Mouse (Mus musculus) induced T-regulatory cell, adult 2 months (primary cell): ENCODE data around the gene Tpx2.
A peak's percentile ranks its signal among the peaks of the same experiment; 100 is the strongest.

Experiments
- DNase-seq: peaks from one replicate; pipeline ENCODE4 v3.0.0-alpha.2; 2012; ENCODE audit warnings: low read depth

The Tpx2 gene

DNA sequence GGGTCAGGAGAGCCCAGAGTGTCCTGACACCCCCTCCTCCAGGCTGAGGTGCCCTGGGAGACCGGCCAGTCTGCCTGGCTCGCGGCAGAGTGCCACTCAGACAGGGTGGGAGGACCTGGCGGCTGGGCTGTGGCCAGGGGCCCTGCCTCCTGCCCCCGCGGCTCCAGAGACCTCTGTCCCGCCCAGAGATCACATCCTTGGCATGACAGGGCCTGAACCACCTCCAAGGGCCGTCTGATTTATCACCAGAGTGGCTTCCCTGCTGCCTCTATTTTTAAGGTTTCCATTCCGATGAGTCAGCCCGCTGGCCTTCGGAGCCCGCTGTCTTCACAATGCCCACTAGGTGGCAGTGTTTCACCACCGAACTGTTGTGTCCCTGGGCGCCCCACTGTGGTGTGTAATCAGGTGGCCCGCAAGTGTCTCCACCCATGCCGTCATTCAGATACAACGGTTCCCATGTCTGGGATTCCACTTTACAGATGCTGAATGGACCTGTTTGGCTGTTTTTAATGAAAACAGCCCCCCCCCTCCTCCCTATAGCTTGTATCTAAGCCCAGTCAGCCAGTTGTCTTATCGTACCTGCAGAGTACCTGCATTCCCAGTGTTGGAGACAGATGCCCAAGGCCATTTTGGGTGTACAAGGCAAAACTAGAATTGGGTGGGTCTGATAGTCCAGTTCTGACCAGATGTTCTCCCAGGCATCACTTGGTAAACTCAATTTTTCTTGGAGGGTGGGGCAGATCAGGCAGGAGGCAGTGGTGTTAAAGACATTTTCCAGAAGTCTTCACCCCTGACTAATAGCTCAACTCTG lies 66.8 kb downstream of the Tpx2 start:
- DNase-seq: peak; percentile 90

DNA sequence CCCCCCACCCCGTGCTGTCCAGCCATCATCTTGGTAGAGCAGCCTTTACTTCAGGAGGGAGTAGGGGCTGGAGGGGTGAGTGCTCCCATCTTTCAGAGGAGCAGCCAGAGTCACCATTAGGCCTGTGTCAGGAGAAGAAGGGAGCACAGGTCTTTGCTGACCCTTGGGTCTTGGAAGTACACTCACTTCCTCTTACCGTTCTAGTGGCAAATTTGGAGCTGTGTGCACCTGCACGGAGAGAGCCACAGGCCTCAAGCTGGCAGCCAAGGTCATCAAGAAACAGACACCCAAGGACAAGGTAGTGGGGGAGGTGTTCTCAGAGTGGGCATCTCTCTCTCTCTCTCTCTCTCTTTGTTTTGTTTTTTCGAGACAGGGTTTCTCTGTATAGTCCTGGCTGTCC lies 67.7 kb downstream of the Tpx2 start:
- DNase-seq: no peak

DNA sequence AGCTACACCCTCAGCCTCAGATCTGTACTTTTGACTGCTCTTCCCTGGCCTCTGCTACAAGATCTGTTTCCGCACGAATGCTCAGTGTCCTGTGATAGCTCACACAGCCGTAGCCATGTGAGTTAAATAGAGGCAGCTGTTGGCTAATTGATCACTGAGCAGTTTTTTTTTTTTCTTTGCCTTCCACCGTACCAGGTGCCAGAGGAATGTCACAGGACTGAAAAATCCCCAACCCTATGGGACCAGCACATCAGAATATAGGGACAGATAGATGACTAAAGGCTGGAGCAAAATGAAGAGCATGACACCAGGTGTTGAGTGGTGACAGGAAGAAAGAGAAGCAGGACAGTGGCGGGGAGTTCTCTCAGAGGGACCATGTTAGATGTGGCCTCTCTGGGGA lies 68.3 kb downstream of the Tpx2 start:
- DNase-seq: no peak

DNA sequence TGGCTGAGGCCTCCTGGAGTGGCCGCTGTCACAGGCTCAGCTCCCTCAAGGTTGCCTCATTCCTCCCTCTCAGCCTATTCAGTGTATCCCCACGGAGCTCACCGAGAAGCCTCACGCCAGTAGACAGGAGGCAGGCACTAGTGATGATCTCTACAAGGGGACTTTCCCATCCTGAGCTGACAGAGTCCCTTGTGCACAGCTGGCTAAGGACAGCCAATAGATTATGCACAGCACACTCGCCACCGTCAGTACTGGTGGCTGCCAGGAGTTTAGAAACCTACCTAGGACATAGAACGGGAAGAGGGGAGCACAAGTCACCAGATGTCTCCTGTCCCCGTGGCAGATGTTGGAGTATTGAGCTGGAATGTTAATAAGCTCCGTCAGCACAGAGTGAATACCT lies 69.9 kb downstream of the Tpx2 start:
- DNase-seq: no peak

DNA sequence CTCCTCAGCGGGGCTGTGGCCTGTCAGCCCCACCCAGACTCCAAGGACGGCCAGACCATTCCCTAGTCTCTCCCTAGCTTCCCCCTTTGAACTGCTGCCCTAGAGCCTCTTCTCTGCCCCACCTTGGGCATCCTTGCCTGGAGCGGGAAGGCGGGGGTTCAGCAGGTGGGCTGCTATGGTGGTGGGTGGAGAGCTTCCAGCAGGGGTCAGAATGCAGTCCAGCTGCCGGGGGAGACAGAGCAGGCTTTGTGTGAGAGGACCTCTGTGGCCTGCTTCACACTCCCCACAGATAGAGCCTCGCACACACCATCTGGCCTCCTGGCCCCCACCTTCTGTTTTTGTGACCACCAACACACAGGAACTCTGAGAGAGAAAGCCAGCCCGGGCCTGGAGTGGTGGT lies 74.6 kb downstream of the Tpx2 start:
- DNase-seq: no peak

DNA sequence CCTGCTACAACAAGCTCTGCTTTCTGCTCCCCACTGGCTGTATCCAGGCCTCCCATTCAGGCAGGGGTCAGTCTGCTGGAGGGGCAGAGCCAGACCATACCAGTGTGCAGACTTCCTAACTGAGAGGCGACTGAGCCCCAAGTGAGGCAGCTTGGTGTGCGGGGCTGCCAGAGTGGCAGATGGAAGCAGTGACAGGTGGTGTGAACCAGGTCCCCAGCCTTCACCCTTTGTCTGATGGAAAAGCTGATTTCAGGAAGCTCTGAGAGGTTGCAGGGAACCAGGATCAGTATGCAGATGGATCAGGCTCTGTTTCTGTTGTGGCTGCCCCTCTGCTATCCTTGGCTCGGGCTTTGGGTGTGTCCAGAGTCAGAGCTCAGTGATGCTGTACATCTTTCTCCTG lies 75.9 kb downstream of the Tpx2 start:
- no peak for DNase-seq

DNA sequence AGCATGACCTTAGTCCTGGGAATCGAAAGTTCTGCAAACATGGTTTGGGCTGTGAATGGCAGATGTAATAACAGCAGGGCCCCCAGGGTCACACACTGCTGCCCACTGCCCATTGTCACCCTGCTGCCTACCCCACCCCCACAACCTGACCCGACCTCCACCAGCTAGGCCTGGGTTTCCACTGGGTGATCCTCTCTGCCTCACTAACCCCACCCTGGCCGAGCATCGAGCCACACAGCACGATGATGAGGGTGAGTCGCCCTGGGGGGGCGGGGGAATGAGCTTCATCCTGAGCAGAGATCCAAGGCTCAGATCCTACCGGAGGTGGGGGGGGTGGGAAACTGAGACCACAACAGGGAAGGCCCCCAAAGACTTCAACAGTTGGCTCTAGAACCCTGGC lies 76.4 kb downstream of the Tpx2 start:
- DNase-seq: no peak

DNA sequence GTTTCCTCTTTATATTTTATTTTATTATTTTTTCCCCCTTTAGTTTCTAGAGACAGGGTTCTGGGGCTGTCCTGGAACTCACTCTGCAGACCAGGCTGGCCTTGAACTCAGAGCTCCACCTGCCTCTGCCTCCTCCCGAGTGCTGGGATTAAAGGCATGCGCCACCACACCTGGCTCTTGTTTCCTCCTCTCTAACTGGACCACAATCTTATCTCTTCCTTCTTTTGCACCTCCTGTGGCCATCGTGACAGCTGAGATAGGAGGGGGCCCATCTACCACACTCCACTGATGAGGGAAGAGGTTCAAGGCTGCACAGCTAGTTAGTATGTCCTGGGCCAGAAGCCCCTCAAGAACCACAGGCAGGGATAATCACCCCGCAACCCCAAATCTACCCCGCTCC lies 76.8 kb downstream of the Tpx2 start:
- DNase-seq: no peak

DNA sequence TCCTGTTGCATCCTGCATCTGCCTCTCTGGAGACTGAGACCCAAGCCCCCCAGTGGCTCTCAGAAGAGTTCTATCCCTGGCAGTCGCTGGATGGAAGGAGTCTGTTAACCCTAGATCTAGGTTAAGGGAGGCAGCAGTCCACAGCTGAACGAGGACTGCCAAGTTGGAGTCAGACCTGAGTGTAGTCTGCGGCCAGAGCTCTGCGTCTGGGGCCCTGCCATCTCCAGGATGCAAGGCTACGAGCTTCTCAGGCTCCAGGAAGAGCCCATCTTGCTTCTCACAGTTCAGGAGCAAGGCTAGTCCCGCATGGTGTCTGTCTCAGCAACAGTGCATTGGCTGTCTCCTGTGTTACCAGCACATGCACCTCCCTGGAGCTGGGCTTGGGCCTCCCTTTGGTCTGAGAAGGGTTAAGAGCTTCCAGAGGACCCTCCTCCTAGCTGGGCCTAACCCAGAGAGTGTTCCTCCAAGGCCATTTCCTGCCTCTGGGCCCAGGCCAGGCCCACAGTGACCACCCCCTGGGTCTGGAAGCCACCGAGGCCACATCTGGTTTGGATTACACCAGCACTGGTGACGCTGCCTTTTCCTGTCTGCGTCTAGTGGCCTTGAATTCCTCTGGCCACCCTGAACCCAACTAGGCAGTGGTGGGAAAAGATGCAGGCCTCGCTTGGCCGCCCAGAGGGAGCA lies 77.6 kb downstream of the Tpx2 start:
- no peak for DNase-seq

DNA sequence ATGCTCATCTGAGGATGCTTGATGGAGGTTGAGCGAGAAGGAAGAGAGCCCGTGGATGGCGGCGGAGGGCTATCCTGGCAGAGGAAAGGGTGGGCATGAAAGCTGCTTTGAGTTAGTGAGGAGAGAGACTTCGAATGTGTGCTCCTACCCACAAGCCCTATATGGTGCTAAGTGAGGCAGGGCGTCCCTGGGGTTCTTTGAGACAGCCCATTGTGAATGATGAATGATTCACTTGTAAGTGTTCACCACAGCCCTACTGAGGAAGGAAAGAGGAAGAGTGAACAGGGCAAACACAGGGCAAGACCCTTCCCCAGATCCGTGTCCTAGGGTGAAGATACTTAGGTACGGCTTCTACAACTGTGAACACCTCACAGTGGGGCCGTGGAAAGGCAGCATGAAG lies 79.1 kb downstream of the Tpx2 start:
- DNase-seq: no peak

DNA sequence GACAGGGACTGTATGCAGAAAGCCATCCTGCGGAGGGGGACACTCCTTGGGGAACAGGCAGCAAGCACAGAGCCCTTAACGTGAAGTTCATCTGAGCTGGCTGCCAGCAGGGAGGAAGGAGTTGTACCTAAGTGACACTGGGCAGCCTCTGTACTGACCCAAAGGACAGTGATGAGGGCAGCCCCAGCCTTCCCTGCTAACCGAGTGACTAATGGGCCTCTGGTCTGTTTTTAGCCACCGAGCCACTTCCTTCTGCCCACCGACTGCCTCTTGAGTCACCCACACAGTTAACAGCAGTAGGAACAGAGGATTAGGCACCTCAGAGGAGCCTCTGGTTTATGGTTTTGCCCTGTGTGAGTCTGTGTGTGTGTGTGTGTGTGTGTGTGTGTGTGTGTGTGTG lies 79.6 kb downstream of the Tpx2 start:
- no peak for DNase-seq

DNA sequence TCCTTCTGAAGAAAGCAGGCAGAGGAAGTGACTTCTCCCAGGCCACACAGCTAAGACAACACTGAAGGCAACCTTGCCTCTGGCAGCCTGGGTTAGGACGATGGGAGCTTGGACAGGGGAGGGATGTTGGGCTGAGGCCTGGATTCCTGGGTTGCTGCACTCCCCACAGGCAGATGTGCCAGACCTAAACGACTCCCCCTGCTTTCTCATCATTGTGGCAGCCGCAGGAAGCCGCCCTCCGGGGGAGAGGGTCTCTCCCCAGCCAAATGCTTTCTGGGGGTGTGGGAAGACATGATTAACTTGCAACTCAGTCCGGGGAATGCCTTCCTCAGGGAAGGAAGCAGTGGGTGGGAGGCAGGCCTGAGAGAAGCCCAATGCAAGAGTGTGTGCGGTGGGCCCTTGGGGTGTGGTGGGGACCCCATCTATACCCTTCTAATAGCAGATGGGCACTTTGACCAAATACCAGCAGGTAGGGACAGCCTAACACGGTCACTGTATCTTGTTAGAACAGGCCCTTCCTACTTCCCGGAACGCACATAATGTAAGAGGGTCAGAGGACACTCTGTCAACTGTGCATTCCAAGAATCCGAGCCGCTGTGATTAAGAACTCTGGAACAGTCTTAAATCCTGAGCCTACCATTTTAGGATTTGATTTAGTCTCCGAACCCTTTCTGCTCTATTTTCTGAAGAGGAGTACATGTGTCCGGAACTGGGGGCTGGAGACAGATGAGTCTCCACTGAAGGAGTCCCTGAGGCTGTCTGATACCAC lies 80.6 kb downstream of the Tpx2 start:
- no peak for DNase-seq

DNA sequence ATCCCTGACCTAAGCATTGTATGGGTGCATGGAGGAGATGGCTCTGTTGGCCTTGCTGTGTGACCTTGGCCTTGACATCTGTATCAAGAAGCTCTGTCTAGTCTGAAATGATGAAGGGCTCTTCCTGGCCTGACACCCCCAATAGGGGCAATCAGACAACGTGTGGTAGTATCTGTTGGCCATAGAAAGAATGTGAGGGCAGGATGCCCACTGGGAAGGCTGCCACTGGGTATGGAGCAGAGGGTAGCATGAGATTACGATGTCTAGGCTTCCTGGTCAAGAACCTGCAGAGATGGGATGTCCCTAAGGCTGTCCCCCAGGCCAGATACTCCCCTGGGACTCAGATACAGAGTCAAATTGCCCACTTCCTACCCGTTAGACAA lies 81.2 kb downstream of the Tpx2 start:
- DNase-seq: no peak

DNA sequence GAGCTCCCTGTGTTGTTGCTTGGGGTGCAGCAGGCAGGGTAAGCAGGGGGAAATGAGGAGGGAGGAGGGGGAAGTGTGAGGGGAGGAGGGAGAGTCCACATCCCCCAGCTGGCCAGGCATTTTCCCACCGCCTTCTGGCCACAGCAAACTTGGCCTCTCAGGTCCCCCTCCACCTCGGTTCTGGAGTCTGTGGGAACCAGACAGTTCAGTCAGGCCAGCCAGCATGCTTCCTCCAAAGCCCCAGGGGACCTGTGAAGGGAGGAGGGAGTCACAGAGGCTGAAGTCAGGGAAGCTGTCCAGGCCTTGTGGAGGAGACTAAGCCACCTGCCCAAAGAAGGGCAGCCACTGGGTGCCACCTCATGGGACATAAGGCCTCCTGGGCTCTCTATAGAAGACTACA lies 82.5 kb downstream of the Tpx2 start:
- no peak for DNase-seq

DNA sequence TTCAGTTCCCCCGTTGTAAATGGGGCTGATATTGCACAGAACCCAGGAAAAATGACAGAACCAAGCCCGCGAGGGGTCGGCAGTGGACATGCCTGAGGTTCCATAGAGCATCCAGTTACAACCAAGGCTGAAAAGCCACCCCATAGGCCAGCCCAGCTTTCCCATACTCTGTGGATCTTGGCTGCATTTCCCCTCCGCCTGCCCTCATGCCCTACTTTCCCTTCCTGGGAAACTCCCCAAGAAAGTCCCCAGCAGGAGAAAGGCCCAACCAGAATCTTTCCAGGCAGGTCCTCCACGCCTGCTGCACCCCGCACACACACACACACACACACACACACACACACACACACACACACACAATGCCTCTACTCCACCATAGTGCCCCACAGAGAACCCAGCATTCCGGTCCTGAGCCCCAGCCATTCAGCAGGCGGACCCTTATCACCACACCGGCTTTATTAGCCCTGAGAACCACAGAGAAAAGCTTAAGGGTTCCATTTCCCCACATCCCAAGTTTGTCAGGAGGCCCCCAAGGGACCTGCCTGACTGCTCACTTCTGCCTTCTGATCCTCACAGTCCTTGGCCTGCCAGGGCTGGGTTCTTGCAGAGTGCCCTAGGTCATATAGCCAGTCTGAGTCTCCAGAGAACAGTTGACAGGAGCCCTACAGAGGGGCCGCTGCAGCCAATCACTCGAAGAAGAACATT lies 83.8 kb downstream of the Tpx2 start:
- DNase-seq: no peak

DNA sequence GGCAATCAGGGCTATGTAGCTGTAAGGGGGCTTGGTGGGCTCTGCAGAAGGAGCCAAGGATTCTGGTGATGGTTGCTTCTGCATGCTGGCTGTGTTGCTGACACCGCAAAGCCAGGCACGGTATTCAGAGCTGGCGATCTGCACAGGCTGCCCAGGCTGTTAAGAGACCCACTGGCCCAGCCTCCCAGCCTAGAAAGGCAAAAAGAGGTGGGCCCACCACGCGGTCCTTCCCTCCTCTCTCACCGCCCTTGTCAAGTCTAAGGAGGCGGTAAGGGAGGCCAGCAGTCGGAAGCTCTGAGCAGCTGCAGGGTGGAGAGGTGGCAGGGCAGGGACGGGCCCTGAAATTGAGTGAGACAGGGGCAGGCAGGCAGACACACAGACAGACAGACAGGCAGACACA lies 85.3 kb downstream of the Tpx2 start, which contains the start of gene Foxs1:
Foxs1 (minus strand) TSS at position 161 of the 400 bp plus-strand sequence.
- no peak for DNase-seq

DNA sequence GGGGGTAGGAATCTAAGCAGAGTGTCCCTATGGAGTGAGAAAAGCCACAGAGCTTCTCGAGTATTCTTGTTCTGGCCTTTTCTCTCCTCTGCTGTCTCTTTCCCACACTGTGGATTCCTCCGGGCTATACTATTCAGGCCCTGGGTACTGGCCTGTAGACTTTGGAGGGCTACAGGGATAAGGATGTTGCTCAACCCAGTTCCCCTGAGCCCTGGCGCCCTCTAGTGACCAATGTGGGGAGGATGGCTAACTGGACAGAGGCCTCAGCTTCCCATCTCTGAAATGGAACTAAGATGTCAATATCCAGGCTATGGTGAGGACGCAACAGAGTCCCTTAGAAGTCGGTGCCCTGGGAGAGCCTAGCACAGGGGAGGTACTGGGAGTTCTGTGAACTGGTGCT lies 85.8 kb downstream of the Tpx2 start:
- peak; percentile 55 for DNase-seq

DNA sequence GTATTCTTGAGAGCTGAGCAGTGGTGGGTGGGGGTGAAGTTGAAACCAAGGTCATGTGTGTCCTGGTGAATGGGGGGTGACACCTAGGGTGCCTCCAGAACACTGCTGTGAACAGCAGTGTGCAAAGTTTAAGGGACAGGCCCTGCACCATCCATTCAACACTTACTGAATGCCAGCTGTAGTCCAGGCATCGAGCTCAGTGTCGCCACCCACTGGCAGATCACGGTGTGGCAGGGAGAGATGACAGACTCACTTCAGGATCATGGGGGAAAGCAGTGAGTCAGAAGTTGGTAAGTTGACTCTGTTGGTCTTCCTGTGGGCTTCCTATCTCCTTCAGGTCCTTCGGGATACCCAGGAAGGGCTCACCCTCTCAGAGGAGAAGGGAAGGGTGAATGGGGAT lies 92.1 kb downstream of the Tpx2 start:
- peak; percentile 57 for DNase-seq

DNA sequence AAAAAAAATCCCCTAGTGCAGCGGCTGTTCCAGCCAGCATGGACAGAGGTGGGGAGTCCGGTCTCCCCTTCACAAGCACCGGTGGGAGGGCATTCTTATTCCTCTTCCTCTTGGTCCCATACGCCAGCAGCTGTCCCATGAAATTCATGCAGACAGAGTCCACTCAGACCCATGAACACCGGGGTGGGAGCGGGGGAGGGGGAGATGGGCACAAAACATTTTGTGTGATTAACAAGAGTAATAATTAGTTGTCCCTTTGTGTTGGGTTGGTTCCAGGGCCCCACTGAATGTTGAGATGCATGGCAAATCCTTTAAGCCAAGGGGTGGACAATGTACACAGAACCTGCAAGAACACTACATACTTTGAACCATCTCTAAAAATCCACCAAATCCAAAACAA lies 93.3 kb downstream of the Tpx2 start:
- DNase-seq: no peak

DNA sequence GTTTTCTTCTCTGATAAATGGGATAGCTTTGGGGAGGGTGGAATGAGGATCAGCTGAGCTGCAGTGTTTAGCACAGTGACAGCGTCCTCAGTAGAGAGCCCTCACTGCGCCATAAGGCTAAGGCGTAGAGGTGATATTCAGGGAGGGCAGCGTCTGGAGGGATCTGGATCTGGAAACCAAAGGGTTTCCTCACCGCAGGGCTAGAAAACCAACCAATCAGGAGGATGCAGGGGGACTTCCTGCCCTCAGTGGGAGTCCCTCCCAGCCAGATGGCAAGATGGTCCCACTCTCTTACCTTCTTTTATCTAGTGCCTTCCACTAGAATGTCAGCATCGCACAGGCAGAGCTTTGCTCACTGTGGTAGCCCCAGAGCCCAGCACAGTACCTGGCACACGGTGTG lies 94.0 kb downstream of the Tpx2 start:
- no peak for DNase-seq

DNA sequence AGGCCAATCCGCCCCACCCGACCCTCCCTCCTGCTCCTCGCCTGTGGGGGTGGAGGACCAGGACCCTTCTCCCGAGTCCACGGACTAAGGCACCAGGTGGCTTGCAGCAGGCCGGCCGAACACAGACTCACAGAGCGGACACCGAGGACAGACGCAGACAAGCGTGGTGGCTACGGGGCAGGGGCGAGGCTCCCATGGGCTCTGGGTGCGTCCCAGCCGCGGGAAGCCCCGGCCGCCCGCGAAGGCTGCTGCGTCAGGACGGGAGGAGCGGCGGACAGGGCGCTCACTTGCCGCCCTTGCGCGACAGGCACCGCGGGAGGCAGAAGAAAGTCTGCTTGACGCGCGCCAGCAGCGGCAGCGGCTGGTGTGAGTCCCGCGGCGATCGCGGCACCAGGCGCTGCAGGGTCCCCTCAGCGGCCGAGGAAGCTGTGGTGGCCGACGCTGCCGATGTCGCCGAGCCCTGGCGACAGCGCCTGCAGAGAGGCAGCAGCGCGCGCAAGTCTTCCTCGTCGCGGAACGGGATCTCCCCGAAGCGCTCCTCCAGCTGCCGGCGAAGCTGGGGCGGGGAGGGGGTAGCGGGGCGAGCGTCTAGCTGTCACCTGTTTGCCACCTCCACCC lies 95.2 kb downstream of the Tpx2 start:
- no peak for DNase-seq

DNA sequence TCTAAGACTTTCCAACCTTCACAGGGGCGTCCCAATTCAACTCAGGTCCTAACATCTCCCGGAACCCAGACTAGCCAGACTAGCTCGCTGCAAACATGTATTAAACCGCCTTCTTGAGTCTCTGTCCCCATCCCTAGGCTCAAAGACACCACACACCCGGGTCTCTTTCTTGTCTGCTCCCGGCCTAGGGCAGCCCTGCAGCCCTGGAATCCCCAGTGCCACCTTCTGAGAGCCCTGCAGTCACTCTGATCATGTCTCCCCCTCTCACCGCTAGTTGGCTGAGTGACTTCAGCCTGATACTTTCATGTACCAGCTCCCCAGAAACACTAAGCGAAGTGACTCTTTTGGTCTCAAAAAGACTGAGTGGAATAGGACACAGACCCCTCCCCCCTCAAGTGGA lies 95.8 kb downstream of the Tpx2 start:
- DNase-seq: no peak
